Mouse (Mus musculus) MN1 (cell line): ENCODE results near the gene Blvrb.

Experiments used
- DNase-seq: peaks from one replicate; pipeline ENCODE4 v3.0.0-alpha.2; 2016; ENCODE audit warnings: low spot score

Blvrb gene

GRCm38 (mm10) chr7:27447419-27448286, at the start of gene Blvrb, which contains the start of gene Sptbn4:
TSS of gene Blvrb (plus strand) at chr7:27447978.
TSS of gene Sptbn4 (minus strand) at chr7:27447686.
- DNase-seq = peak; percentile 98

GRCm38 (mm10) chr7:27400545-27400944, 47.2 kb upstream of the Blvrb start:
- DNase-seq = no peak

GRCm38 (mm10) chr7:27402675-27403074, 45.1 kb upstream of the Blvrb start:
- DNase-seq = no peak

- DNase-seq = no peak
These were observed 43.4 kb upstream of the Blvrb start for GRCm38 (mm10) chr7:27404203-27404942.

- no peak for DNase-seq
These were observed 41.3 kb upstream of the Blvrb start for GRCm38 (mm10) chr7:27406481-27406880.

- no peak for DNase-seq
These were observed 40.0 kb upstream of the Blvrb start for GRCm38 (mm10) chr7:27407816-27408215.

GRCm38 (mm10) chr7:27408379-27409176, 39.2 kb upstream of the Blvrb start:
- no peak for DNase-seq

- DNase-seq = no peak
These were observed 30.6 kb upstream of the Blvrb start for GRCm38 (mm10) chr7:27417151-27417550.

- no peak for DNase-seq
These were observed 28.7 kb upstream of the Blvrb start for GRCm38 (mm10) chr7:27419101-27419500.

GRCm38 (mm10) chr7:27423556-27424326, 24.0 kb upstream of the Blvrb start:
- DNase-seq = no peak

- no peak for DNase-seq
These were observed 20.4 kb upstream of the Blvrb start for GRCm38 (mm10) chr7:27427387-27427786.

- DNase-seq = no peak
These were observed 19.8 kb upstream of the Blvrb start for GRCm38 (mm10) chr7:27428002-27428401.

GRCm38 (mm10) chr7:27429135-27429534, 18.6 kb upstream of the Blvrb start:
- DNase-seq = no peak

GRCm38 (mm10) chr7:27433349-27433748, 14.4 kb upstream of the Blvrb start:
- DNase-seq = no peak

GRCm38 (mm10) chr7:27433794-27434193, 14.0 kb upstream of the Blvrb start:
- no peak for DNase-seq

- DNase-seq = no peak
These were observed 10.2 kb upstream of the Blvrb start for GRCm38 (mm10) chr7:27437544-27437943.

GRCm38 (mm10) chr7:27440014-27440413, 7.8 kb upstream of the Blvrb start:
- no peak for DNase-seq

GRCm38 (mm10) chr7:27446051-27446450, 1.7 kb upstream of the Blvrb start:
- peak; percentile 17 for DNase-seq

- DNase-seq = peak; percentile 68
These were observed 1.0 kb upstream of the Blvrb start for GRCm38 (mm10) chr7:27446521-27447418.

- DNase-seq = no peak
These were observed 836 bp downstream of the Blvrb start for GRCm38 (mm10) chr7:27448421-27449206.
